Mouse (Mus musculus) c-Kit-positive CD71-positive TER-119-negative erythroid progenitor cells, embryonic 14.5 days (primary cell): ENCODE measurements around the gene Coq2.

ENCODE experiments used
- DNase-seq: peaks from one replicate; pipeline ENCODE4 v3.0.0-alpha.2; 2013; ENCODE audit warnings: low read depth

The Coq2 gene

GRCm38 (mm10) chr5:100674711-100675376 lies at the start of gene Coq2:
Gene Coq2 (minus strand): TSS chr5:100675140.
- DNase-seq = peak; percentile 84

- DNase-seq = no peak
Observed at GRCm38 (mm10) chr5:100719235-100720088, 44.5 kb upstream of the Coq2 start, which contains the start of gene Hpse. Gene Hpse (minus strand): TSS chr5:100719716.

- no peak for DNase-seq
Observed at GRCm38 (mm10) chr5:100716762-100717161, 41.8 kb upstream of the Coq2 start.

- DNase-seq = no peak
Observed at GRCm38 (mm10) chr5:100711219-100711618, 36.3 kb upstream of the Coq2 start.

- DNase-seq = no peak
Observed at GRCm38 (mm10) chr5:100710012-100710411, 35.1 kb upstream of the Coq2 start.

- DNase-seq = no peak
Observed at GRCm38 (mm10) chr5:100709035-100709434, 34.1 kb upstream of the Coq2 start.

- DNase-seq = no peak
Observed at GRCm38 (mm10) chr5:100706675-100707074, 31.7 kb upstream of the Coq2 start.

- no peak for DNase-seq
Observed at GRCm38 (mm10) chr5:100704272-100704671, 29.3 kb upstream of the Coq2 start.

GRCm38 (mm10) chr5:100702325-100702724 lies 27.4 kb upstream of the Coq2 start:
- no peak for DNase-seq

GRCm38 (mm10) chr5:100700861-100701620 lies 26.1 kb upstream of the Coq2 start:
- DNase-seq = no peak

GRCm38 (mm10) chr5:100697886-100698285 lies 22.9 kb upstream of the Coq2 start:
- no peak for DNase-seq

- no peak for DNase-seq
Observed at GRCm38 (mm10) chr5:100697398-100697797, 22.5 kb upstream of the Coq2 start.

- DNase-seq = no peak
Observed at GRCm38 (mm10) chr5:100685631-100686030, 10.7 kb upstream of the Coq2 start.

- DNase-seq = no peak
Observed at GRCm38 (mm10) chr5:100680542-100680933, 5.6 kb upstream of the Coq2 start.

GRCm38 (mm10) chr5:100679911-100680541 lies 5.1 kb upstream of the Coq2 start:
- no peak for DNase-seq

GRCm38 (mm10) chr5:100673745-100674486 lies 1.0 kb downstream of the Coq2 start:
- peak; percentile 73 for DNase-seq

GRCm38 (mm10) chr5:100672403-100672802 lies 2.5 kb downstream of the Coq2 start:
- DNase-seq = no peak

GRCm38 (mm10) chr5:100671897-100672296 lies 3.0 kb downstream of the Coq2 start:
- no peak for DNase-seq

- no peak for DNase-seq
Observed at GRCm38 (mm10) chr5:100671398-100671797, 3.5 kb downstream of the Coq2 start.

- no peak for DNase-seq
Observed at GRCm38 (mm10) chr5:100666965-100667364, 8.0 kb downstream of the Coq2 start.

- DNase-seq = no peak
Observed at GRCm38 (mm10) chr5:100663854-100664253, 11.1 kb downstream of the Coq2 start.
